Mouse (Mus musculus): ENCODE measurements at regions not wholly inside any gene's neighbourhood (a gene's known extent, or its start where the extent isn't known, plus 50 kb on each side); places are given as distances from the start of the nearest gene placed in this dataset.

DNA sequence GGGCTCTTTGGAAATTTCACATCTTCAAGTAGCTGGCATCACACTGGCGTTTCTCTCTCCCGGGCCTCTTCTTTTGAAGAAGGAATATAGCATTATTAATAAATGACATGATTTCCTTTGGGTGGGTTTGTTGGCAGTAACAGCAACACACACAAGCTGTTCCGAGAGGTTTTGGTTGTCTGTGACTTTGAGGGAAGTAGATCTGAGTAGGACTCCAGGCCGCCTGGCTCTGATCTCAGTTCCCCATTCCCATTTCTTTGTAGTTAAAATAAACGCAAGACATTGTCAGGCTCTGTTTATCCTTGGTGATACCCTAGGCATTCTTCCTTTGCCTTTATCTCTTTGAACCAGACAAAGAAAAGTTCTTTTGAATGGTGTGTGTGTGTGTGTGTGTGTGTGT lies 83.3 kb upstream of the Gm9887 start:
- DNase-seq (ENCODE audit: low spot score) = no peak

DNA sequence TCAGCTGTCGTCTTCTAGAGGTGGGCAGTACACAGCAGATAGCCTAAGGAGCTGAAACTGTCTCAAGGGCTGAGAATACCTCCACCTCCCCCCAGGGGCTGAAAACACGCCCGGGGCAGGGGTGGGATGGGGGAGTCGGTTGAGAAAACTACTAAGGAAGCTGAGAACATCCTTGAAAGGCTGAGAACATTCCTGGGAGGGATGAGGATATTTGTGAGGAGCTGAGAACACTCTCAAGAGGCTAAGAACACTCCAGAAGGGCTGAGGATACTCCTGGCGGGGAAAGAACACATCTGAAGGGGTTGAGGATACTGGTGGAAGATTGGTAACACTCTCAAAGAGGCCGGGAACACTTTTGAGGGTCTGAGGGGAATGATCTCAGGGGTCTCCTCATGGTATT lies 81.3 kb upstream of the Gm9887 start:
- DNase-seq (ENCODE audit: low spot score) = no peak

- DNase-seq (ENCODE audit: low spot score) = no peak
These were observed 80.7 kb upstream of the Gm9887 start for GRCm38 (mm10) chr12:69452986-69453385.

DNA sequence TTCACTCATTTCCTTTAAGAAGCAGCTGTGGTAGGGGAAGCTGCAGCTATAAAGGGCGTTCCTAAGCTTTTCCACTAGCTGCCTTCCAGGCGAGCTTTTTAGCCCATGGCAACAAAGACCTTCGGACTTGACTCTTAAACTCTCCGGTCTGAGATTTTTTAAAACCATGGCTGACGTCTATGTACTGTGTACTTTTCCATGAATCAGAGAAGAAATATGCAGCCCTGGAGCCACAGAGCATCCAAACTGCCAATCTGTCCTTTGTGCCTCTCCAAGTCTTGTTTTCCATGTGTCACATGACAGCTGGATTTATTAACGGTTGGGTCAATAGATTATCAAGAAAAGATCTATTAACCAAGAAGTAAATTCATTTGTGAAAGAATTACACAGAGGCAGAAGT lies 78.9 kb upstream of the Gm9887 start:
- no peak for DNase-seq (ENCODE audit: low spot score)

DNA sequence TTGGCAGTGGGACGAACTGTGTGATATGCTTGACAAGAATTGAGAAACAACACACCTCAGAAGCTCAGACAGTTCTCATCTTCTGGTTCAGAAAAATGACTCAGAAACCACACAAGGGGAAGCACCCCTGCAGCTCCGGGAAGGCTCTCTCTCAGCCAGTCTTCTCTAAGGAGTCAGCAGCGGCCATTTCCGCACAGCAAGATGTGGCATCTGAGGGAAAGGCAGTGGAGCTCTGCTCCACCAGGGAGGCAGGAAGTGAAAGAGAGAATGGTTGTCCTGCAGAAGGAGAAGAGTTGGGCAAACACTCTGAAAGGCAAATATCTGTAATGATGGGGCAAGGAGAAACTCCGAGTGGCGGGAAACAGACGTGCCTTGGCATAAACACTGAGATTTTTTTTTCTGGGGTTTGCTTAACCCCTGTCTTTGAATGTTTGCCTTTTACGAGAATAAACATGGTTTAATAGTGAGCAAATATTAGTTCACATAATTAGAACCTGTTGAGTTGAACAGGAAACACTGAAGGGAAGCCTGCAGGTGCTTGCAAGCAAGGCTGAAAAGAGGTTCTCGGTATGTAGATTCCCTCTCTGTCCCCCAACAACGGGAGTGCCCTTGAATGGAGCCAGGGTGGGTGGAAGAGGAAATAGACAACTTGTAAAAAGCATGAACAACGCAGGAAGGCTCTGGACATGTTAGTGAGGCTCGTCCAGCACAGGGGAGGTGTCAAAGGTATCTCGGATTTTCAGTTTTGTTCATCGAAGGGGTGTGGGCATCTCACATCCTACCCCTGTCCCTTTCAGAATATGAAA lies 75.9 kb upstream of the Gm9887 start:
- DNase-seq (ENCODE audit: low spot score) = peak; percentile 37

GRCm38 (mm10) chr12:69447322-69447827 lies 75.1 kb upstream of the Gm9887 start:
- DNase-seq (ENCODE audit: low spot score) = no peak

- peak; percentile 42 for DNase-seq (ENCODE audit: low spot score)
These were observed 74.4 kb upstream of the Gm9887 start for GRCm38 (mm10) chr12:69446468-69447321.

- DNase-seq (ENCODE audit: low spot score) = no peak
These were observed 73.8 kb upstream of the Gm9887 start for GRCm38 (mm10) chr12:69446085-69446467.

- DNase-seq (ENCODE audit: low spot score) = no peak
These were observed 70.1 kb upstream of the Gm9887 start for GRCm38 (mm10) chr12:69442321-69442720.

- no peak for DNase-seq (ENCODE audit: low spot score)
These were observed 69.5 kb upstream of the Gm9887 start for GRCm38 (mm10) chr12:69441764-69442163.

- no peak for DNase-seq (ENCODE audit: low spot score)
These were observed 66.0 kb upstream of the Gm9887 start for GRCm38 (mm10) chr12:69438271-69438670.

DNA sequence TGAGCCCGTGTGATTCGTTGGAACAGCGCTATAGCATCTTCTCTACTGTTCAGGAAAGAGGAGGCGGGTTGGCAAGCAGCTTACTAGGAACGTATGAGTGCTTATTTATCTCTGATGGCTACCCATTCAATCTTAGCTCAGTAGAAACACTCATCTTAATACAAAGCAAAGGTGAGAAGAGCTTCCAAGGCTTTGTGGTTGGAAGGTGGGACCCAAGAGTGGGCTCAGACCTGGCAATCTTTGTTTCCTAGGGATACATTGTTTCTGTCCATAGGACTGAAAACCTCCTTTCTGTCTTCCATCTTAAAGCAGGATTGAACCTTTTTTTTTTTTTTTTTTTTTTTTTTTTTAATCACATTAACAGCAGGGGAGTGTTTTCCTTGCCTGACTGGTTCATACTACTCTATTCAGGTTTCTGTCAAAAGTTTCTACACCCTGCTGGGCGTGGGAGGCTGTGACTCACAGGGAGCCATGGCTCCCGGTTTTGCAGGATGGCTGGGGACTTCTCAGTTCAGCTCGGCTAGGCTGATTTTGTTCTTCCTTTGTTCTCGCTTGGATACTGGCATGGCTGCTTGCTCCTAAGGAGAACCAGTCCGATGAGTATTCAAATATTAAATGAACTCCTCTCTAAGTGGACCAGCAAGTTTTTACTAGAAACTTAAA lies 64.7 kb upstream of the Gm9887 start:
- DNase-seq (ENCODE audit: low spot score) = no peak

DNA sequence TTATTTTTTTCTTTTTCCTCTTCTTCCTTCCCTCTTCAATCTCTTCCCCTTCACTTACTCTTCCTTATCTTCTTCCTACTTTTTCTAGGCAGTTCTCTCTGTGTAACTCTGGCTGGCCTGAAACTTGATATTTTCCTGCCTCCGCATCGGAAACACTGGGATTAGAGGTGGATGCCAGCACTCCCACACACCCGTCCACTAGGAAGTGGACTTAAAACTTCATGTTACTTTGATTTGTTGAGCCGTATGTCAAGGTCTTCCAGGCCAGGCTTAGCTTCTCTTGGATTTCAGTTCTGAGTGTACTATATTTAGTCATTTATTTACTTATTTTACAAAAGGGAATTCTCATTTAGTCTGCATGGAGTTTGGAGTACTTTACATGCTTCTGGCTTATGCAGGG lies 62.1 kb upstream of the Gm9887 start:
- DNase-seq (ENCODE audit: low spot score) = no peak

- no peak for DNase-seq (ENCODE audit: low spot score)
These were observed 59.8 kb upstream of the Gm9887 start for GRCm38 (mm10) chr12:69432086-69432485.

GRCm38 (mm10) chr12:69428108-69428507 lies 55.9 kb upstream of the Gm9887 start:
- DNase-seq (ENCODE audit: low spot score) = no peak

DNA sequence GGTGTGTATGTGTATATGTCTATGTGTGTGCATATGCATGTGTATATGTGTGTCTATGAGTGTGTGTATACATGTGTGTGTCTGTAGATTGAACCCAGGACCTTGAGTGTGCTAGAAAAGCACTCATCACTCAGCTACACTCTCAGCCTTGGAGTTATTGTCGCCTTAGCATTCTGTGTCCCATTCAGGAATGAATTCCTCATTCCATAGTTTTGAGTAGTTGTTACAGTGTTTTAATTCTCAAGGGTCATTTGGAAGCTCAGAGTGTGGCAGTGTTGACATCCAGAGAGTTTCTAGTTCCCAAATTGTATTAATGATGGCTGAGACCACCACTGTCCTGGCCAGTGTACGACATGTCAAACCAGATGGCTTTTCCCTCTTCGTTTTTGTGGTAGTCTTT lies 53.4 kb upstream of the Gm9887 start:
- no peak for DNase-seq (ENCODE audit: low spot score)

GRCm38 (mm10) chr12:69424971-69425370 lies 52.7 kb upstream of the Gm9887 start:
- no peak for DNase-seq (ENCODE audit: low spot score)

Measured in urinary bladder, adult 2 months (tissue).